7 mouse cellular contexts compared by ENCODE assay signal in the genomic region with DNA sequence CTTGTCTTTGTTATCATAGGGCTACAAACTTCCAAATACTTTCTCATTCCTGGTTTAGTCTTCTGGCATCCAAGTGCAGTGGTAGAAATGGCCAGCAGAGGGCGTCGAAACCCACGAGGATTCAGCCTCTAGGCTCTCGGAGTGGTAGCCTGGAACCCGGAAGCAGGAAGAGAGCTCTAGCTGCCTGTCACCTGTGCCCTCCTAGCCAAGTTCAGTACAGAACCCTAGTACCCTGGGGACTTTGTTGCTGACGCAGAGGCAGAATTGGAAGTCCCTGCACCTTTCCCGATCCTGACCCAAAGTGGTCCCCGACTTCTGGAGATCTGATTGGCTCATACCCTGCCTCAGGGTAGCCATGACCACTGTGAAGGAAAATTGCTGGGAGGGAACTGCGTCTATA. TPM values are rescaled to one million over a fixed set of nuclear protein-coding genes. Genes with fewer than 3 reads are reported as not detected.
DNase-seq lines count a peak whose midpoint lies in the region; ATAC-seq lines count a peak whose summit lies in the region.

No protein-coding gene starts in this region.

- 0 out of 2 replicates have a peak, but pooled peaks have one; percentile 47 for ATAC-seq in embryonic facial prominence, embryonic 12.5 days (ENCODE audit: insufficient number of reproducible peaks, insufficient read depth, low FRiP score, low TSS enrichment)
- peak; percentile 47; the same call in 1 of the 2 replicates for ATAC-seq in limb, embryonic 11.5 days (ENCODE audit: insufficient number of reproducible peaks, low FRiP score, low TSS enrichment, low read depth)
- peak; percentile 50; the same call in 1 of the 2 replicates for ATAC-seq in midbrain, embryonic 14.5 days (ENCODE audit: low FRiP score, low TSS enrichment)

- H3K4me3 ChIP-seq in embryonic facial prominence, embryonic 12.5 days = peak overlapping the region; percentile 25
- no peak overlapping the region for H3K4me3 ChIP-seq in limb, embryonic 11.5 days (ENCODE audit: low read depth, low read length)
- peak overlapping the region; percentile 21; the same call in 1 of the 2 replicates for H3K4me3 ChIP-seq in midbrain, embryonic 14.5 days (replicated peaks; ENCODE audit: low read depth, low read length)

- no peaks in the 10 kb centered on the region for H3K9me3 ChIP-seq in embryonic facial prominence, embryonic 12.5 days
- no peaks in the 10 kb centered on the region for H3K9me3 ChIP-seq in limb, embryonic 11.5 days (ENCODE audit: control insufficient read depth, low read length)
- H3K9me3 ChIP-seq in midbrain, embryonic 14.5 days (ENCODE audit: control insufficient read depth, low read length) = no peaks in the 10 kb centered on the region

- no peak overlapping the region for H3K9ac ChIP-seq in embryonic facial prominence, embryonic 12.5 days
- no peak overlapping the region for H3K9ac ChIP-seq in limb, embryonic 11.5 days (ENCODE audit: low read length)
- H3K9ac ChIP-seq in midbrain, embryonic 14.5 days (replicated peaks; ENCODE audit: low read length) = 0 out of 2 replicates have a peak overlapping the region, but pooled peaks have one; percentile 12

- no peaks in the 10 kb centered on the region for H3K36me3 ChIP-seq in embryonic facial prominence, embryonic 12.5 days
- no peaks in the 10 kb centered on the region for H3K36me3 ChIP-seq in limb, embryonic 11.5 days (ENCODE audit: control insufficient read depth, insufficient read depth, low read length)
- H3K36me3 ChIP-seq in midbrain, embryonic 14.5 days (ENCODE audit: control insufficient read depth, insufficient read depth, low read length) = no peaks in the 10 kb centered on the region

- WGBS in embryonic facial prominence, embryonic 12.5 days = 13% methylated on average over 9 of the region's 9 CpGs
- WGBS in limb, embryonic 11.5 days = 18% methylated on average over 9 of the region's 9 CpGs
- WGBS in midbrain, embryonic 14.5 days = 14% methylated on average over 9 of the region's 9 CpGs

- no peaks in the 10 kb centered on the region for H3K27me3 ChIP-seq in embryonic facial prominence, embryonic 12.5 days
- no peaks in the 10 kb centered on the region for H3K27me3 ChIP-seq in limb, embryonic 11.5 days (ENCODE audit: control insufficient read depth, insufficient read depth, low read length)
- no peaks in the 10 kb centered on the region for H3K27me3 ChIP-seq in midbrain, embryonic 14.5 days (ENCODE audit: control insufficient read depth, insufficient read depth, low read length)

- peak overlapping the region; percentile 41 for H3K4me2 ChIP-seq in embryonic facial prominence, embryonic 12.5 days (replicated peaks)
- H3K4me2 ChIP-seq in limb, embryonic 11.5 days (ENCODE audit: low read depth, severe bottlenecking) = peak overlapping the region; percentile 33
- H3K4me2 ChIP-seq in midbrain, embryonic 14.5 days (ENCODE audit: low read length) = peak overlapping the region; percentile 48

- peak; percentile 88 for DNase-seq in adrenal gland, postnatal 25 days
- peak; percentile 98 for DNase-seq in heart, adult 11 months
- peak; percentile 91 for DNase-seq in kidney, adult 18-20 months
- peak; percentile 92 for DNase-seq in limb, embryonic 11.5 days (ENCODE audit: low spot score)
- DNase-seq in midbrain, embryonic 14.5 days = peak; percentile 94
- peak; percentile 73 to 85 for DNase-seq in spleen, adult 18-20 months

- H3K27ac ChIP-seq in embryonic facial prominence, embryonic 12.5 days = no peak overlapping the region
- H3K27ac ChIP-seq in limb, embryonic 11.5 days (replicated peaks; ENCODE audit: low read depth, low read length) = no peak overlapping the region
- no peak overlapping the region for H3K27ac ChIP-seq in midbrain, embryonic 14.5 days (replicated peaks; ENCODE audit: low read depth, low read length)

- H3K4me1 ChIP-seq in embryonic facial prominence, embryonic 12.5 days = no peaks in the 10 kb centered on the region
- H3K4me1 ChIP-seq in limb, embryonic 11.5 days (ENCODE audit: control insufficient read depth, insufficient read depth, low read length) = no peaks in the 10 kb centered on the region
- H3K4me1 ChIP-seq in midbrain, embryonic 14.5 days (ENCODE audit: control insufficient read depth, insufficient read depth, low read length) = no peaks in the 10 kb centered on the region

RNA-seq across cellular contexts. Expression of a gene that starts 32.2 kb away (rescaled TPM):
- total RNA-seq in adrenal gland, postnatal 25 days (2021) = 121 and 126 TPM in 2 replicates
- 16.8 and 27.4 TPM in 2 replicates for polyA plus RNA-seq in embryonic facial prominence, embryonic 12.5 days (2016; fragmentation: Nextera tagmentation; extraction: Ambion mirVana)
- 14.3 and 20.1 TPM in 2 replicates for polyA plus RNA-seq in limb, embryonic 11.5 days (2014; fragmentation: Nextera tagmentation; extraction: Ambion mirVana)
- 106 and 128 TPM in 2 replicates for polyA plus RNA-seq in midbrain, embryonic 14.5 days (2014; fragmentation: Nextera tagmentation; extraction: Ambion mirVana)
